Mouse (Mus musculus) kidney, adult 2 months (tissue): ENCODE measurements around the gene Sim2. TPM values are rescaled to one million over a fixed set of nuclear protein-coding genes. Genes with fewer than 3 reads are reported as not detected.
A peak's percentile ranks its signal among the peaks of the same experiment; 100 is the strongest.

Source experiments
- DNase-seq: peaks from one replicate; pipeline ENCODE4 v3.0.0; 2021
- H3K27ac ChIP-seq: fragments of 200-500 bp; 2 replicates; pipeline ENCODE4 v1.5.1; 2012; ENCODE audit warnings: low read depth, low read length, control low read depth, inconsistent platforms; ENCODE audit not compliant: insufficient read depth
- H3K27me3 ChIP-seq: fragments of 200-500 bp; replicated peaks from 2 replicates; pipeline ENCODE4 v1.6.1; 2012; ENCODE audit warnings: mild to moderate bottlenecking, moderate library complexity, low read length, inconsistent platforms; ENCODE audit not compliant: control insufficient read depth, insufficient read depth
- H3K36me3 ChIP-seq: fragments of 200-500 bp; 2 replicates; pipeline ENCODE4 v1.6.1; 2012; ENCODE audit warnings: mild to moderate bottlenecking, moderate library complexity, low read length, inconsistent platforms; ENCODE audit not compliant: control insufficient read depth, insufficient read depth
- H3K4me1 ChIP-seq: fragments of 200-500 bp; 2 replicates; pipeline ENCODE4 v1.6.1; 2011; ENCODE audit warnings: low read length; ENCODE audit not compliant: control insufficient read depth, insufficient read depth
- H3K4me3 ChIP-seq: fragments of 200-500 bp; 2 replicates; pipeline ENCODE4 v1.5.1; 2011; ENCODE audit warnings: mild to moderate bottlenecking, low read depth, low read length, control low read depth; ENCODE audit not compliant: insufficient read depth
- CTCF ChIP-seq: fragments of 200-500 bp; conservative IDR thresholded peaks from 2 replicates; pipeline ENCODE4 v1.5.1; 2011; ENCODE audit warnings: low read depth, mild to moderate bottlenecking, control low read depth, low read length, moderate library complexity, mixed read lengths; ENCODE audit not compliant: insufficient read depth, insufficient read length
- POLR2A ChIP-seq: fragments of 200-500 bp; IDR thresholded peaks from one replicate; pipeline ENCODE4 v1.6.1; 2011; ENCODE audit warnings: low read depth, low read length, control low read depth
- WGBS: fragments of 180-500 bp; shearing (Covaris S2); methylation state at CpG from one replicate; pipeline ENCODE4 v1.1.7; 2018; 5-methylcytosine and 5-hydroxymethylcytosine counted together
- polyA plus RNA-seq: library from polyadenylated mRNA; depleted of rRNA; stranded (reverse); fragments of >200 nt; gene quantifications from 2 replicates; pipeline ENCODE4 v1.2.3, GENCODE M21; 2012

Gene Sim2
- polyA plus RNA-seq, 1 experiment, result 8.1 TPM

- Histone ChIP-seq H3K4me1 (no peaks in the 10 kb centered on the region), H3K27ac (peak overlapping the region; percentile 54), H3K36me3 (no peaks in the 10 kb centered on the region), H3K27me3 (peaks cover 20% of the 10 kb centered on the region), H3K4me3 (peak overlapping the region; percentile 47)
- TF ChIP-seq POLR2A (no peak), CTCF (no peak)
- 7% methylated on average over 50 of the region's 50 CpGs for WGBS
- no peak for DNase-seq
Observed at GRCm38 (mm10) chr16:94086701-94087569, 2.2 kb downstream of the Sim2 start.

GRCm38 (mm10) chr16:94087570-94088225 lies 3.0 kb downstream of the Sim2 start:
- H3K4me3 ChIP-seq, result peak overlapping the region; percentile 47
- WGBS, result 14% methylated on average over 16 of the region's 16 CpGs
- TF ChIP-seq POLR2A, result no peak
- no peak for TF ChIP-seq CTCF

GRCm38 (mm10) chr16:94088226-94088748 lies 3.6 kb downstream of the Sim2 start:
- no peak for TF ChIP-seq POLR2A
- no peak for TF ChIP-seq CTCF
- Histone ChIP-seq H3K27ac (peak overlapping the region; percentile 22), H3K4me3 (peak overlapping the region; percentile 8; the same call in 1 of the 2 replicates), H3K27me3 (peaks cover 20% of the 10 kb centered on the region), H3K36me3 (no peaks in the 10 kb centered on the region), H3K4me1 (no peaks in the 10 kb centered on the region)
- DNase-seq, result no peak
- WGBS, result 13% methylated on average over 11 of the region's 11 CpGs

More at GRCm38 (mm10) chr16:94087570-94088225, 3.0 kb downstream of the Sim2 start:
- Histone ChIP-seq H3K36me3 (no peaks in the 10 kb centered on the region), H3K4me1 (no peaks in the 10 kb centered on the region), H3K27me3 (peaks cover 20% of the 10 kb centered on the region), H3K27ac (peak overlapping the region; percentile 22)
- no peak for DNase-seq

- no peak for TF ChIP-seq CTCF
- no peak for TF ChIP-seq POLR2A
- Histone ChIP-seq H3K27me3 (peaks cover 17% of the 10 kb centered on the region), H3K4me3 (peak overlapping the region; percentile 40), H3K4me1 (no peaks in the 10 kb centered on the region), H3K36me3 (no peaks in the 10 kb centered on the region), H3K27ac (peak overlapping the region; percentile 10; the same call in 1 of the 2 replicates)
- no peak for DNase-seq
- 21% methylated on average over 14 of the region's 14 CpGs for WGBS
Observed at GRCm38 (mm10) chr16:94088819-94089692, 4.3 kb downstream of the Sim2 start.

GRCm38 (mm10) chr16:94092511-94093150 lies 7.9 kb downstream of the Sim2 start:
- H3K4me1 ChIP-seq, result no peaks in the 10 kb centered on the region
- H3K27me3 ChIP-seq, result peaks cover 8% of the 10 kb centered on the region; the same call in 1 of the 2 replicates
- WGBS, result 10% methylated on average over 12 of the region's 12 CpGs
- H3K4me3 ChIP-seq, result no peak overlapping the region
- H3K27ac ChIP-seq, result peak overlapping the region; percentile 50
- no peak for DNase-seq
- no peak for TF ChIP-seq POLR2A
- TF ChIP-seq CTCF, result no peak
- H3K36me3 ChIP-seq, result no peaks in the 10 kb centered on the region
